Comparison of ENCODE assay signal across 22 mouse cellular contexts in genomic region chr2:17183696-17184095, GRCm38 (mm10).
DNase-seq lines count a peak whose midpoint lies in the region; ATAC-seq and TF ChIP-seq lines count a peak whose summit lies in the region.
"Had no signal": no experiment of that assay in that cellular context is flagged by ENCODE, and none has a peak within 500 bp of the region (broad histone marks: within the 10 kb centered on the region; RNA-seq: fewer than 3 reads in every experiment).

No protein-coding gene starts in this region.

- peak; percentile 40 for DNase-seq in embryonic facial prominence, embryonic 14.5 days (ENCODE audit: low spot score)
- no peak for DNase-seq in embryonic facial prominence, embryonic 10.5 days (ENCODE audit: low spot score)
- DNase-seq in layer of hippocampus, adult 2 months (ENCODE audit: low spot score in 2 of 2) = no peak
- no peak for DNase-seq in layer of hippocampus, adult 11-12 months (ENCODE audit: low spot score)
- DNase-seq in retina, embryonic 14.5 days (ENCODE audit: low spot score) = peak; percentile 72
- peak; percentile 55 for DNase-seq in retina, postnatal 1 day
- no peak for DNase-seq in midbrain, postnatal 0 days (ENCODE audit: low spot score)
- DNase-seq in gastrocnemius, postnatal 10 days = no peak
- DNase-seq: adrenal gland, adult 2 months; adrenal gland, adult 8-10 months; adrenal gland, postnatal 10 days; adrenal gland, postnatal 14 days; adrenal gland, postnatal 25 days; adrenal gland, postnatal 36 days; B cell, adult 2 months; cerebellum, adult 11 months; cerebellum, adult 11-12 months had no signal

- H3K9ac ChIP-seq in embryonic facial prominence, embryonic 14.5 days (ENCODE audit: low read depth, low read length) = no peak overlapping the region
- H3K9ac ChIP-seq in midbrain, postnatal 0 days (replicated peaks; ENCODE audit: low read length, poor library complexity, severe bottlenecking) = no peak overlapping the region

- TF ChIP-seq CTCF in layer of hippocampus, adult 2 months (conservative IDR thresholded peaks at IDR 0.05) = no peak
- no peak for TF ChIP-seq CTCF in midbrain, postnatal 0 days (IDR thresholded peaks at IDR 0.05)

- H3K4me2 ChIP-seq in embryonic facial prominence, embryonic 14.5 days (ENCODE audit: low read depth, low read length) = no peak overlapping the region
- H3K4me2 ChIP-seq in midbrain, postnatal 0 days (ENCODE audit: low read depth, low read length, poor library complexity, severe bottlenecking) = no peak overlapping the region

- H3K27ac ChIP-seq in embryonic facial prominence, embryonic 14.5 days (replicated peaks; ENCODE audit: low read depth, low read length) = no peak overlapping the region
- H3K27ac ChIP-seq in embryonic facial prominence, embryonic 10.5 days (replicated peaks) = no peak overlapping the region
- H3K27ac ChIP-seq in layer of hippocampus, adult 2 months = 0 out of 2 replicates have a peak overlapping the region, but pooled peaks have one; percentile 28
- no peak overlapping the region for H3K27ac ChIP-seq in midbrain, postnatal 0 days (ENCODE audit: low read depth, low read length)

- 67% methylated on average over 2 of the region's 2 CpGs for WGBS in embryonic facial prominence, embryonic 14.5 days
- WGBS in embryonic facial prominence, embryonic 10.5 days = 90% methylated on average over 2 of the region's 2 CpGs
- 82% methylated on average over 2 of the region's 2 CpGs for WGBS in midbrain, postnatal 0 days

- H3K9me3 ChIP-seq in embryonic facial prominence, embryonic 14.5 days (ENCODE audit: control insufficient read depth, low read length) = no peaks in the 10 kb centered on the region
- H3K9me3 ChIP-seq in embryonic facial prominence, embryonic 10.5 days = no peaks in the 10 kb centered on the region
- H3K9me3 ChIP-seq in midbrain, postnatal 0 days (ENCODE audit: low read length) = no peaks in the 10 kb centered on the region
- H3K9me3 ChIP-seq: G1E had no signal

- no peak overlapping the region for H3K4me3 ChIP-seq in embryonic facial prominence, embryonic 14.5 days (ENCODE audit: low read depth, low read length)
- no peak overlapping the region for H3K4me3 ChIP-seq in embryonic facial prominence, embryonic 10.5 days
- peak overlapping the region; percentile 9; the same call in 1 of the 2 replicates for H3K4me3 ChIP-seq in layer of hippocampus, adult 2 months
- no peak overlapping the region for H3K4me3 ChIP-seq in midbrain, postnatal 0 days (ENCODE audit: low read depth, low read length)

- H3K27me3 ChIP-seq in embryonic facial prominence, embryonic 14.5 days (replicated peaks; ENCODE audit: control insufficient read depth, insufficient read depth, low read length) = no peaks in the 10 kb centered on the region
- no peaks in the 10 kb centered on the region for H3K27me3 ChIP-seq in embryonic facial prominence, embryonic 10.5 days (replicated peaks; ENCODE audit: low read depth, poor library complexity, severe bottlenecking)
- no peaks in the 10 kb centered on the region for H3K27me3 ChIP-seq in midbrain, postnatal 0 days (ENCODE audit: insufficient read depth, low read length)
- H3K27me3 ChIP-seq: CH12.LX had no signal

- no peaks in the 10 kb centered on the region for H3K36me3 ChIP-seq in embryonic facial prominence, embryonic 14.5 days (ENCODE audit: control insufficient read depth, insufficient read depth, low read length)
- no peaks in the 10 kb centered on the region for H3K36me3 ChIP-seq in embryonic facial prominence, embryonic 10.5 days (replicated peaks)
- no peaks in the 10 kb centered on the region for H3K36me3 ChIP-seq in midbrain, postnatal 0 days (ENCODE audit: insufficient read depth, low read length)
- H3K36me3 ChIP-seq: G1E had no signal

- ATAC-seq in embryonic facial prominence, embryonic 14.5 days (ENCODE audit: low read depth) = peak; percentile 22; the same call in 1 of the 2 replicates
- ATAC-seq in midbrain, postnatal 0 days (ENCODE audit: low FRiP score) = no peak
- ATAC-seq: activated CD4-positive, CD25-positive, alpha-beta regulatory T cell, adult 4 months; CD4-positive, CD25-positive, alpha-beta regulatory T cell, adult 4 months; Patski had no signal

- H3K4me1 ChIP-seq in embryonic facial prominence, embryonic 14.5 days (ENCODE audit: control insufficient read depth, insufficient read depth, low read length) = no peaks in the 10 kb centered on the region
- no peaks in the 10 kb centered on the region for H3K4me1 ChIP-seq in embryonic facial prominence, embryonic 10.5 days
- H3K4me1 ChIP-seq in midbrain, postnatal 0 days (ENCODE audit: insufficient read depth, low read length) = no peaks in the 10 kb centered on the region

Comparison
In these comparisons a context has a peak if more than half of its experiments do, and no peak if none do; other contexts are left out.
1. DNase-seq: peak in embryonic facial prominence, embryonic 14.5 days (single experiment), retina, embryonic 14.5 days (single experiment) and retina, postnatal 1 day (single experiment); none in embryonic facial prominence, embryonic 10.5 days (single experiment), layer of hippocampus, adult 2 months (0 of 2), layer of hippocampus, adult 11-12 months (single experiment), midbrain, postnatal 0 days (single experiment) and gastrocnemius, postnatal 10 days (single experiment).